Comparison of ENCODE assay signal across 15 mouse cellular contexts in the genomic region with DNA sequence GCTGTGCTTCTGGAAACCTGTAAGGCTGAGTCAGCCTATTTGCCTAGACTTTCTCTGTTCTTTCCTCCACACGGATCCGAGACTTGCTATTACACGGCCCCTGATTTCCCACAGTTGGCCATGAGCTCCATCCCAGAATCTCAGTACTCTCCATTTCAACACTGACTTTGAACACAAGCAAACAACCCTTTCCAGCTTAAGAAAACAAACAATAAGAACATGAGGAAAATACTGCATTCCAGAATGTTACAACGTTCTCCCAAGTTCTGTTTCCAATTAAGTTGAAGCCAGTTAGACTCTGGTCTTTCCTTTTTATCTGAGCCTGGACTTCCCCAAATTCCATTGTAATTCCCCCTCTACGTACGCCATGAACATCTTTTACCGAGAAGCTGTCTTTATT.
"Had no signal": no experiment of that assay in that cellular context is flagged by ENCODE, and none has a peak within 500 bp of the region (broad histone marks: within the 10 kb centered on the region; RNA-seq: fewer than 3 reads in every experiment).

No protein-coding gene starts in this region.

- H3K9me3 ChIP-seq: limb, embryonic 15.5 days; liver, embryonic 12.5 days; megakaryocyte, embryonic 14.5 days; midbrain, embryonic 15.5 days; neural tube, embryonic 12.5 days had no signal

- H3K4me3 ChIP-seq: limb, embryonic 15.5 days; liver, embryonic 12.5 days; megakaryocyte, embryonic 14.5 days; midbrain, embryonic 15.5 days; neural tube, embryonic 12.5 days had no signal

- H3K4me1 ChIP-seq: liver, embryonic 12.5 days; megakaryocyte, embryonic 14.5 days; midbrain, embryonic 15.5 days; neural tube, embryonic 12.5 days had no signal

- H3K36me3 ChIP-seq: limb, embryonic 15.5 days; liver, embryonic 12.5 days; midbrain, embryonic 15.5 days; neural tube, embryonic 12.5 days had no signal

- ATAC-seq: liver, embryonic 12.5 days; midbrain, embryonic 15.5 days had no signal

- DNase-seq: kidney, postnatal 36 days; layer of hippocampus, adult 9-11 months; lung, embryonic 14.5 days; lung, postnatal 14 days; thymus, adult 18-20 months; thymus, postnatal 14 days had no signal

- H3K4me2 ChIP-seq: limb, embryonic 15.5 days; liver, embryonic 12.5 days; lung, embryonic 14.5 days; midbrain, embryonic 11.5 days; midbrain, embryonic 15.5 days; neural tube, embryonic 12.5 days had no signal

- H3K27me3 ChIP-seq: limb, embryonic 15.5 days; liver, embryonic 12.5 days; megakaryocyte, embryonic 14.5 days; midbrain, embryonic 15.5 days; neural tube, embryonic 12.5 days had no signal

- H3K9ac ChIP-seq: limb, embryonic 15.5 days; liver, embryonic 12.5 days; lung, embryonic 14.5 days; midbrain, embryonic 15.5 days; neural tube, embryonic 12.5 days had no signal

- H3K27ac ChIP-seq: kidney, postnatal 0 days; limb, embryonic 15.5 days; liver, embryonic 12.5 days; macrophage; midbrain, embryonic 15.5 days; neural tube, embryonic 12.5 days; stomach, postnatal 0 days had no signal
